Mouse (Mus musculus) thymus, postnatal 10 days (tissue): ENCODE data around the gene Xrcc5.

ENCODE experiments used
- DNase-seq, 2 experiments: peaks; one replicate each; pipeline ENCODE4 v3.0.0; 2021; ENCODE audit warnings: low spot score in 2 of 2

The Xrcc5 gene

GRCm38 (mm10) chr1:72390420-72390819, 83.2 kb downstream of the Xrcc5 start:
- no peak for DNase-seq

GRCm38 (mm10) chr1:72399720-72400401, 92.6 kb downstream of the Xrcc5 start:
- DNase-seq: no peak

GRCm38 (mm10) chr1:72400616-72401015, 93.4 kb downstream of the Xrcc5 start:
- DNase-seq: no peak

GRCm38 (mm10) chr1:72401331-72402069, 94.3 kb downstream of the Xrcc5 start:
- DNase-seq: no peak

- no peak for DNase-seq
Measured at GRCm38 (mm10) chr1:72406505-72407079, 99.4 kb downstream of the Xrcc5 start.

- no peak for DNase-seq
Measured at GRCm38 (mm10) chr1:72409936-72410335, 102.7 kb downstream of the Xrcc5 start.

GRCm38 (mm10) chr1:72411108-72411507, 103.9 kb downstream of the Xrcc5 start:
- no peak for DNase-seq

- no peak for DNase-seq
Measured at GRCm38 (mm10) chr1:72413205-72413604, 106.0 kb downstream of the Xrcc5 start.

- no peak for DNase-seq
Measured at GRCm38 (mm10) chr1:72414133-72414532, 106.9 kb downstream of the Xrcc5 start.

GRCm38 (mm10) chr1:72414561-72415253, 107.5 kb downstream of the Xrcc5 start:
- DNase-seq: no peak

GRCm38 (mm10) chr1:72418744-72419655, 111.8 kb downstream of the Xrcc5 start:
- no peak for DNase-seq

GRCm38 (mm10) chr1:72420220-72420619, 113.0 kb downstream of the Xrcc5 start:
- no peak for DNase-seq

- no peak for DNase-seq
Measured at GRCm38 (mm10) chr1:72422121-72422520, 114.9 kb downstream of the Xrcc5 start.

GRCm38 (mm10) chr1:72426456-72426855, 119.2 kb downstream of the Xrcc5 start:
- DNase-seq: no peak

- DNase-seq: no peak
Measured at GRCm38 (mm10) chr1:72428526-72428925, 121.3 kb downstream of the Xrcc5 start.

- no peak for DNase-seq
Measured at GRCm38 (mm10) chr1:72429107-72429807, 122.0 kb downstream of the Xrcc5 start.

GRCm38 (mm10) chr1:72432579-72432978, 125.4 kb downstream of the Xrcc5 start:
- DNase-seq: no peak

- DNase-seq: no peak
Measured at GRCm38 (mm10) chr1:72434510-72434909, 127.3 kb downstream of the Xrcc5 start.

GRCm38 (mm10) chr1:72436967-72437366, 129.7 kb downstream of the Xrcc5 start:
- no peak for DNase-seq

GRCm38 (mm10) chr1:72439146-72439545, 131.9 kb downstream of the Xrcc5 start:
- DNase-seq: no peak

- DNase-seq: no peak
Measured at GRCm38 (mm10) chr1:72442747-72443146, 135.5 kb downstream of the Xrcc5 start.
